Mouse (Mus musculus): ENCODE results near the gene Gm17660.

Gm17660 gene

GRCm38 (mm10) chr5:104077508-104077907 is at the start of gene Gm17660:
Gm17660 (minus strand) TSS chr5:104077608.
- no peak for DNase-seq

- no peak for DNase-seq
Observed at GRCm38 (mm10) chr5:104126561-104127320, 49.3 kb upstream of the Gm17660 start.

GRCm38 (mm10) chr5:104124016-104124658 is 46.7 kb upstream of the Gm17660 start:
- no peak for DNase-seq

- DNase-seq = peak; percentile 45
Observed at GRCm38 (mm10) chr5:104115890-104116289, 38.5 kb upstream of the Gm17660 start.

GRCm38 (mm10) chr5:104115118-104115517 is 37.7 kb upstream of the Gm17660 start:
- DNase-seq = peak; percentile 77

GRCm38 (mm10) chr5:104113491-104114172 is 36.2 kb upstream of the Gm17660 start, which contains the start of gene Sparcl1:
Sparcl1 (minus strand) TSS chr5:104113733.
- DNase-seq = peak; percentile 25

GRCm38 (mm10) chr5:104112511-104112910 is 35.1 kb upstream of the Gm17660 start:
- DNase-seq = no peak

- no peak for DNase-seq
Observed at GRCm38 (mm10) chr5:104112016-104112415, 34.6 kb upstream of the Gm17660 start.

- no peak for DNase-seq
Observed at GRCm38 (mm10) chr5:104110171-104110920, 32.9 kb upstream of the Gm17660 start.

GRCm38 (mm10) chr5:104109516-104109915 is 32.1 kb upstream of the Gm17660 start:
- DNase-seq = peak; percentile 40

- DNase-seq = no peak
Observed at GRCm38 (mm10) chr5:104108879-104109369, 31.5 kb upstream of the Gm17660 start.

GRCm38 (mm10) chr5:104108127-104108875 is 30.9 kb upstream of the Gm17660 start:
- DNase-seq = no peak

- DNase-seq = no peak
Observed at GRCm38 (mm10) chr5:104104111-104104510, 26.7 kb upstream of the Gm17660 start.

GRCm38 (mm10) chr5:104103171-104103570 is 25.8 kb upstream of the Gm17660 start:
- DNase-seq = no peak

- DNase-seq = no peak
Observed at GRCm38 (mm10) chr5:104101678-104102531, 24.5 kb upstream of the Gm17660 start.

GRCm38 (mm10) chr5:104096078-104096938 is 18.9 kb upstream of the Gm17660 start:
- peak; percentile 54 for DNase-seq

- DNase-seq = no peak
Observed at GRCm38 (mm10) chr5:104095416-104096077, 18.1 kb upstream of the Gm17660 start.

GRCm38 (mm10) chr5:104089751-104090150 is 12.3 kb upstream of the Gm17660 start:
- DNase-seq = no peak

GRCm38 (mm10) chr5:104085366-104085765 is 8.0 kb upstream of the Gm17660 start:
- no peak for DNase-seq
